Mouse (Mus musculus): Measurements from ENCODE around the gene Nosip. TPM values are rescaled to one million over a fixed set of nuclear protein-coding genes. Genes with fewer than 3 reads are reported as not detected.

The Nosip gene
- polyA plus RNA-seq, 2 experiments, result 23.1 to 26.4 TPM

GRCm38 (mm10) chr7:45015344-45015956 is 46.8 kb upstream of the Nosip start:
- TF ChIP-seq CTCF (IDR thresholded peaks at IDR 0.05; ENCODE audit: low read depth) (no peak), EP300 (IDR thresholded peaks at IDR 0.05; ENCODE audit: low read depth) (no peak)
- no peak for ATAC-seq (ENCODE audit: insufficient read depth)
- peak in 1 of 3 experiments; percentile 40 for DNase-seq (ENCODE audit: low read depth in 3 of 3, low spot score in 3 of 3)

GRCm38 (mm10) chr7:45015957-45016612 is 46.1 kb upstream of the Nosip start, which contains the start of gene Scaf1:
Gene Scaf1 (minus strand): TSS chr7:45016363.
- peak within 1 kb of the TSS; percentile 89 for H3K4me2 ChIP-seq (ENCODE audit: low read depth)
- under 1% methylated on average over 69 of the region's 69 CpGs for WGBS (ENCODE audit: insufficient replicate concordance)

More at GRCm38 (mm10) chr7:45015344-45015956, 46.8 kb upstream of the Nosip start:
- peaks cover 25% of the 10 kb centered on the region for H3K36me3 ChIP-seq (replicated peaks; ENCODE audit: control insufficient read depth, insufficient read depth, low read depth)
- peak overlapping the region; percentile 82 for H3K9ac ChIP-seq (replicated peaks)
- H3K27ac ChIP-seq, result peak overlapping the region; percentile 86
- WGBS (ENCODE audit: insufficient replicate concordance), result under 1% methylated on average over 20 of the region's 20 CpGs
- H3K4me2 ChIP-seq (ENCODE audit: low read depth), result peak overlapping the region; percentile 89
- peak overlapping the region; percentile 78 to 96 for H3K4me3 ChIP-seq (ENCODE audit: insufficient read depth in 1 of 2, low read depth in 2 of 2, low read length in 2 of 2)
- H3K9me3 ChIP-seq (ENCODE audit: control insufficient read depth, low read length), result no peaks in the 10 kb centered on the region
- peaks cover 18 to 32% of the 10 kb centered on the region in 2 experiments for H3K4me1 ChIP-seq (replicated peaks; ENCODE audit: control insufficient read depth in 2 of 2, insufficient read depth in 2 of 2, low read length in 1 of 2)
- peaks cover 13% of the 10 kb centered on the region; the same call in 1 of the 2 replicates for H3K27me3 ChIP-seq (ENCODE audit: control insufficient read depth, insufficient read depth, low read length)

GRCm38 (mm10) chr7:45016761-45017160 is 45.5 kb upstream of the Nosip start:
- H3K4me2 ChIP-seq (ENCODE audit: low read depth), result peak overlapping the region; percentile 89
- H3K27ac ChIP-seq, result peak overlapping the region; percentile 86
- H3K4me1 ChIP-seq (replicated peaks; ENCODE audit: control insufficient read depth in 2 of 2, insufficient read depth in 2 of 2, low read length in 1 of 2), result peaks cover 18 to 32% of the 10 kb centered on the region in 2 experiments
- no peak for TF ChIP-seq EP300 (IDR thresholded peaks at IDR 0.05; ENCODE audit: low read depth)
- TF ChIP-seq CTCF (IDR thresholded peaks at IDR 0.05; ENCODE audit: low read depth), result no peak
- peak overlapping the region; percentile 78 to 96 for H3K4me3 ChIP-seq (ENCODE audit: insufficient read depth in 1 of 2, low read depth in 2 of 2, low read length in 2 of 2)
- ATAC-seq (ENCODE audit: insufficient read depth) (no peak), DNase-seq (ENCODE audit: low read depth in 3 of 3, low spot score in 3 of 3) (peak in 1 of 3 experiments; percentile 31)
- peaks cover 13% of the 10 kb centered on the region; the same call in 1 of the 2 replicates for H3K27me3 ChIP-seq (ENCODE audit: control insufficient read depth, insufficient read depth, low read length)
- peaks cover 16% of the 10 kb centered on the region for H3K36me3 ChIP-seq (replicated peaks; ENCODE audit: control insufficient read depth, insufficient read depth, low read depth)
- WGBS (ENCODE audit: insufficient replicate concordance), result under 1% methylated on average over 4 of the region's 4 CpGs
- H3K9me3 ChIP-seq (ENCODE audit: control insufficient read depth, low read length), result no peaks in the 10 kb centered on the region
- H3K9ac ChIP-seq (replicated peaks), result peak overlapping the region; percentile 82

More at GRCm38 (mm10) chr7:45015957-45016612, 46.1 kb upstream of the Nosip start, which contains the start of gene Scaf1:
- peak within 1 kb of the TSS; percentile 86 for H3K27ac ChIP-seq
- H3K4me3 ChIP-seq (ENCODE audit: insufficient read depth in 1 of 2, low read depth in 2 of 2, low read length in 2 of 2), result peak within 1 kb of the TSS; percentile 78 to 96
- no peaks in the 10 kb centered on the region for H3K9me3 ChIP-seq (ENCODE audit: control insufficient read depth, low read length)
- H3K36me3 ChIP-seq (replicated peaks; ENCODE audit: control insufficient read depth, insufficient read depth, low read depth), result peaks cover 22% of the 10 kb centered on the region
- DNase-seq (ENCODE audit: low read depth in 3 of 3, low spot score in 3 of 3) (peak; percentile 98), ATAC-seq (ENCODE audit: insufficient read depth) (peak; percentile 79)
- TF ChIP-seq EP300 (IDR thresholded peaks at IDR 0.05; ENCODE audit: low read depth) (no peak), CTCF (IDR thresholded peaks at IDR 0.05; ENCODE audit: low read depth) (no peak)
- peaks cover 18 to 32% of the 10 kb centered on the region in 2 experiments for H3K4me1 ChIP-seq (replicated peaks; ENCODE audit: control insufficient read depth in 2 of 2, insufficient read depth in 2 of 2, low read length in 1 of 2)
- peak within 1 kb of the TSS; percentile 82 for H3K9ac ChIP-seq (replicated peaks)
- peaks cover 13% of the 10 kb centered on the region; the same call in 1 of the 2 replicates for H3K27me3 ChIP-seq (ENCODE audit: control insufficient read depth, insufficient read depth, low read length)

GRCm38 (mm10) chr7:45017242-45018061 is 44.8 kb upstream of the Nosip start, which contains the start of gene Rras:
Gene Rras (plus strand): TSS chr7:45017961.
- DNase-seq (ENCODE audit: low read depth in 3 of 3, low spot score in 3 of 3), result peak; percentile 96 to 100 (median 98)
- H3K9me3 ChIP-seq (ENCODE audit: control insufficient read depth, low read length), result no peaks in the 10 kb centered on the region
- H3K27ac ChIP-seq, result peak within 1 kb of the TSS; percentile 86
- peak within 1 kb of the TSS; percentile 82 for H3K9ac ChIP-seq (replicated peaks)
- H3K27me3 ChIP-seq (ENCODE audit: control insufficient read depth, insufficient read depth, low read length), result peaks cover 13% of the 10 kb centered on the region; the same call in 1 of the 2 replicates
- peak within 1 kb of the TSS; percentile 78 to 96 for H3K4me3 ChIP-seq (ENCODE audit: insufficient read depth in 1 of 2, low read depth in 2 of 2, low read length in 2 of 2)
- peak; percentile 84 for ATAC-seq (ENCODE audit: insufficient read depth)
- TF ChIP-seq CTCF (IDR thresholded peaks at IDR 0.05; ENCODE audit: low read depth) (peak; percentile 27; the same call in 1 of the 2 replicates), EP300 (IDR thresholded peaks at IDR 0.05; ENCODE audit: low read depth) (peak; percentile 37; the same call in 1 of the 2 replicates)
- peak within 1 kb of the TSS; percentile 89 for H3K4me2 ChIP-seq (ENCODE audit: low read depth)
- H3K4me1 ChIP-seq (replicated peaks; ENCODE audit: control insufficient read depth in 2 of 2, insufficient read depth in 2 of 2, low read length in 1 of 2), result peaks cover 18 to 32% of the 10 kb centered on the region in 2 experiments
- under 1% methylated on average over 36 of the region's 36 CpGs for WGBS (ENCODE audit: insufficient replicate concordance)
- H3K36me3 ChIP-seq (replicated peaks; ENCODE audit: control insufficient read depth, insufficient read depth, low read depth), result peaks cover 9% of the 10 kb centered on the region

Data from liver, embryonic 14.5 days (tissue).